29 mouse cellular contexts compared by ENCODE assay signal in genomic region chr12:95759212-95759746, GRCm38 (mm10).
DNase-seq lines count a peak whose midpoint lies in the region; ATAC-seq and TF ChIP-seq lines count a peak whose summit lies in the region.
"Had no signal": no experiment of that assay in that cellular context is flagged by ENCODE, and none has a peak within 500 bp of the region (broad histone marks: within the 10 kb centered on the region; RNA-seq: fewer than 3 reads in every experiment).

No protein-coding gene starts in this region.

- H3K4me1 ChIP-seq in lung, embryonic 14.5 days (ENCODE audit: insufficient read depth): no peaks in the 10 kb centered on the region
- H3K4me1 ChIP-seq in lung, postnatal 0 days (ENCODE audit: insufficient read depth, low read depth, low read length): no peaks in the 10 kb centered on the region
- no peaks in the 10 kb centered on the region for H3K4me1 ChIP-seq in intestine, postnatal 0 days (replicated peaks; ENCODE audit: control insufficient read depth, insufficient read depth, low read length)
- H3K4me1 ChIP-seq: embryonic facial prominence, embryonic 10.5 days; embryonic facial prominence, embryonic 13.5 days; heart, embryonic 12.5 days; heart, embryonic 15.5 days; hindbrain, embryonic 10.5 days; hindbrain, embryonic 13.5 days had no signal

- TF ChIP-seq EP300 in lung, postnatal 0 days (IDR thresholded peaks at IDR 0.05): peak; percentile 59; the same call in 1 of the 2 replicates

- peak; percentile 77 for DNase-seq in lung, embryonic 14.5 days
- no peak for DNase-seq in lung, postnatal 10 days
- DNase-seq in lung, postnatal 0 days (ENCODE audit: low spot score): peak; percentile 79
- DNase-seq in lung, postnatal 14 days: no peak
- DNase-seq in gonadal fat pad, adult 2 months (ENCODE audit: low read depth): peak; percentile 27
- DNase-seq: adrenal gland, adult 8-10 months; adrenal gland, postnatal 25 days; cerebellum, adult 11-12 months; cerebellum, adult 8-10 months; cerebellum, postnatal 10 days; cerebellum, postnatal 36 days; embryo, embryonic 11 days; forebrain, postnatal 0 days; gastrocnemius, adult 2 months; gastrocnemius, postnatal 14 days; heart, adult 18-20 months; heart, postnatal 10 days; heart, postnatal 36 days had no signal

- peak; percentile 71 for ATAC-seq in lung, embryonic 14.5 days (ENCODE audit: insufficient read depth)
- ATAC-seq in lung, postnatal 0 days: peak; percentile 84
- ATAC-seq in erythroblast, adult 5-6 weeks (replicated peaks; ENCODE audit: low FRiP score, poor library complexity, severe bottlenecking): no peak
- ATAC-seq in intestine, postnatal 0 days: no peak
- ATAC-seq: activated CD4-positive, CD25-positive, alpha-beta regulatory T cell, adult 4 months; forebrain, embryonic 14.5 days; forebrain, postnatal 0 days; hindbrain, embryonic 16.5 days had no signal

- no peak for TF ChIP-seq CTCF in lung, embryonic 14.5 days (IDR thresholded peaks at IDR 0.05; ENCODE audit: low read depth)
- no peak for TF ChIP-seq CTCF in lung, postnatal 0 days (IDR thresholded peaks at IDR 0.05)
- TF ChIP-seq CTCF in intestine, postnatal 0 days (IDR thresholded peaks at IDR 0.05; ENCODE audit: low read depth): no peak

- no peak overlapping the region for H3K27ac ChIP-seq in lung, embryonic 14.5 days (ENCODE audit: low read depth)
- H3K27ac ChIP-seq in lung, postnatal 0 days (ENCODE audit: low read length): no peak overlapping the region
- no peak overlapping the region for H3K27ac ChIP-seq in intestine, postnatal 0 days (ENCODE audit: low read depth, low read length)
- H3K27ac ChIP-seq: embryonic facial prominence, embryonic 10.5 days; embryonic facial prominence, embryonic 13.5 days; gastrocnemius, adult 2 months; heart, embryonic 15.5 days; hindbrain, embryonic 10.5 days; hindbrain, embryonic 13.5 days had no signal

- no peaks in the 10 kb centered on the region for H3K9me3 ChIP-seq in lung, embryonic 14.5 days (ENCODE audit: low read depth, low read length)
- no peaks in the 10 kb centered on the region for H3K9me3 ChIP-seq in lung, postnatal 0 days (ENCODE audit: low read length)
- H3K9me3 ChIP-seq in intestine, postnatal 0 days (ENCODE audit: control insufficient read depth): no peaks in the 10 kb centered on the region
- H3K9me3 ChIP-seq: embryonic facial prominence, embryonic 10.5 days; heart, embryonic 12.5 days; hindbrain, embryonic 13.5 days had no signal

- H3K27me3 ChIP-seq in lung, embryonic 14.5 days (ENCODE audit: insufficient read depth, low read length): no peaks in the 10 kb centered on the region
- H3K27me3 ChIP-seq in lung, postnatal 0 days (replicated peaks; ENCODE audit: insufficient read depth, low read length): no peaks in the 10 kb centered on the region
- H3K27me3 ChIP-seq in intestine, postnatal 0 days (replicated peaks; ENCODE audit: control insufficient read depth, insufficient read depth, low read length): no peaks in the 10 kb centered on the region
- H3K27me3 ChIP-seq: embryonic facial prominence, embryonic 13.5 days; heart, embryonic 12.5 days; heart, embryonic 15.5 days; hindbrain, embryonic 13.5 days had no signal

- H3K36me3 ChIP-seq in lung, embryonic 14.5 days (ENCODE audit: insufficient read depth): no peaks in the 10 kb centered on the region
- H3K36me3 ChIP-seq in lung, postnatal 0 days (ENCODE audit: insufficient read depth, low read length): no peaks in the 10 kb centered on the region
- no peaks in the 10 kb centered on the region for H3K36me3 ChIP-seq in intestine, postnatal 0 days (ENCODE audit: control insufficient read depth, insufficient read depth)
- H3K36me3 ChIP-seq: heart, embryonic 12.5 days; heart, embryonic 15.5 days; hindbrain, embryonic 10.5 days had no signal

- H3K9ac ChIP-seq in lung, embryonic 14.5 days: no peak overlapping the region
- H3K9ac ChIP-seq in lung, postnatal 0 days (replicated peaks; ENCODE audit: low read depth): no peak overlapping the region
- no peak overlapping the region for H3K9ac ChIP-seq in intestine, postnatal 0 days (ENCODE audit: low read depth, low read length)
- H3K9ac ChIP-seq: embryonic facial prominence, embryonic 13.5 days; forebrain, postnatal 0 days; heart, embryonic 12.5 days; heart, embryonic 15.5 days; hindbrain, embryonic 13.5 days had no signal

- H3K4me2 ChIP-seq in lung, embryonic 14.5 days: no peak overlapping the region
- H3K4me2 ChIP-seq in lung, postnatal 0 days (replicated peaks; ENCODE audit: low read depth, low read length): no peak overlapping the region
- no peak overlapping the region for H3K4me2 ChIP-seq in intestine, postnatal 0 days (replicated peaks; ENCODE audit: low read depth)
- H3K4me2 ChIP-seq: embryonic facial prominence, embryonic 13.5 days; heart, embryonic 12.5 days; heart, embryonic 15.5 days; hindbrain, embryonic 13.5 days had no signal

- 52% methylated on average over 5 of the region's 5 CpGs for WGBS in lung, embryonic 14.5 days
- 46% methylated on average over 5 of the region's 5 CpGs for WGBS in lung, postnatal 0 days
- WGBS in intestine, postnatal 0 days: 52% methylated on average over 5 of the region's 5 CpGs

- H3K4me3 ChIP-seq in lung, embryonic 14.5 days (ENCODE audit: low read depth, low read length): no peak overlapping the region
- no peak overlapping the region for H3K4me3 ChIP-seq in lung, postnatal 0 days (ENCODE audit: low read depth, low read length)
- H3K4me3 ChIP-seq in intestine, postnatal 0 days (ENCODE audit: low read depth, low read length): no peak overlapping the region
- H3K4me3 ChIP-seq: embryonic facial prominence, embryonic 10.5 days; embryonic facial prominence, embryonic 13.5 days; gastrocnemius, adult 2 months; heart, embryonic 12.5 days; heart, embryonic 15.5 days; hindbrain, embryonic 10.5 days; hindbrain, embryonic 13.5 days had no signal

Comparison
In these comparisons a context has a peak if more than half of its experiments do, and no peak if none do; other contexts are left out.
1. DNase-seq: peak in lung, embryonic 14.5 days (single experiment), lung, postnatal 0 days (single experiment) and gonadal fat pad, adult 2 months (single experiment); none in lung, postnatal 10 days (single experiment) and lung, postnatal 14 days (single experiment).
2. ATAC-seq: peak in lung, embryonic 14.5 days (single experiment) and lung, postnatal 0 days (single experiment); none in erythroblast, adult 5-6 weeks (single experiment) and intestine, postnatal 0 days (single experiment).